Mouse (Mus musculus): ENCODE results near the gene Exoc6.

- TF ChIP-seq EP300 (IDR thresholded peaks at IDR 0.05; ENCODE audit: insufficient read depth, low read depth, low read length) (no peak), CTCF (IDR thresholded peaks at IDR 0.05) (no peak)
Measured at GRCm38 (mm10) chr19:37523280-37524062, 26.7 kb upstream of the Exoc6 start.
